Mouse (Mus musculus): ENCODE results near the gene Rad51d.

- TF ChIP-seq CTCF (IDR thresholded peaks at IDR 0.05; ENCODE audit: low read depth), result no peak
- no peak for TF ChIP-seq EP300 (IDR thresholded peaks at IDR 0.05; ENCODE audit: low read depth)
Observed at GRCm38 (mm10) chr11:82905816-82906215, 15.4 kb upstream of the Rad51d start.

Measured in liver, postnatal 0 days (tissue).